Mouse (Mus musculus): ENCODE measurements at regions not wholly inside any gene's neighbourhood (a gene's known extent, or its start where the extent isn't known, plus 50 kb on each side); places are given as distances from the start of the nearest gene placed in this dataset.

GRCm38 (mm10) chr1:185867018-185867417 is 250.1 kb downstream of the Lyplal1 start:
- H3K4me1 ChIP-seq = no peaks in the 10 kb centered on the region
- H3K4me2 ChIP-seq = no peak overlapping the region
- no peaks in the 10 kb centered on the region for H3K27me3 ChIP-seq (replicated peaks)
- H3K27ac ChIP-seq = no peak overlapping the region
- no peaks in the 10 kb centered on the region for H3K9me3 ChIP-seq
- no peak overlapping the region for H3K9ac ChIP-seq
- WGBS = 88% methylated on average over 4 of the region's 4 CpGs
- H3K4me3 ChIP-seq = no peak overlapping the region
- H3K36me3 ChIP-seq (replicated peaks) = no peaks in the 10 kb centered on the region
- ATAC-seq (replicated peaks) = no peak

GRCm38 (mm10) chr1:185868721-185869120 is 248.4 kb downstream of the Lyplal1 start:
- Histone ChIP-seq H3K9me3 (no peaks in the 10 kb centered on the region), H3K4me3 (no peak overlapping the region), H3K9ac (no peak overlapping the region), H3K4me1 (no peaks in the 10 kb centered on the region), H3K4me2 (no peak overlapping the region), H3K27me3 (replicated peaks) (no peaks in the 10 kb centered on the region), H3K36me3 (replicated peaks) (no peaks in the 10 kb centered on the region), H3K27ac (no peak overlapping the region)
- ATAC-seq (replicated peaks) = no peak
- 89% methylated on average over 4 of the region's 4 CpGs for WGBS

GRCm38 (mm10) chr1:185887031-185887430 is 230.1 kb downstream of the Lyplal1 start:
- Histone ChIP-seq H3K36me3 (replicated peaks) (no peaks in the 10 kb centered on the region), H3K4me1 (no peaks in the 10 kb centered on the region), H3K9ac (no peak overlapping the region), H3K27me3 (replicated peaks) (no peaks in the 10 kb centered on the region), H3K4me3 (no peak overlapping the region), H3K4me2 (no peak overlapping the region), H3K9me3 (no peaks in the 10 kb centered on the region), H3K27ac (no peak overlapping the region)
- 97% methylated on average over 1 of the region's 1 CpGs for whole genome bisulfite sequencing
- ATAC-seq (replicated peaks) = no peak

DNA sequence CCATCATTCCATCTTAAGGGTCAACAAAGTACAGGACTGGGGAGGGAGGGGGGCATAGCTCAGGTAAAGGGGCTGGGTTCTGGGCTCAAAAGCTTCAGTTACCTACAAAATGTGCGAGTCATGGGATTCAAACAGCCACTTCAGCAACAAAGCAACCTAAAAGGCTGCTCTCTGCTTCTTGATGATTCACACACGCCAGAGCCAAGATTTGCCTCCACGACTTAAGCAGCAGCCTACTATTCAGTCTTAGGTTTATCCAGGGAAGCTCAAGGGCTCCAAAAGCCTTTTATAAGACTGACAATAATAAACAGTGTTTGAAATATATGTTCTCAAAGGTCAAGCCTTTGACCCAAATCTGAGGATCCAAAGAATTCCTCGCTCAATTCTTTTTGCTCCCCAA is 225.3 kb downstream of the Lyplal1 start:
- no peak overlapping the region for H3K4me2 ChIP-seq
- no peak for ATAC-seq (replicated peaks)
- H3K4me1 ChIP-seq = no peaks in the 10 kb centered on the region
- H3K27me3 ChIP-seq (replicated peaks) = no peaks in the 10 kb centered on the region
- no peaks in the 10 kb centered on the region for H3K9me3 ChIP-seq
- H3K9ac ChIP-seq = no peak overlapping the region
- no peak overlapping the region for H3K27ac ChIP-seq
- no peaks in the 10 kb centered on the region for H3K36me3 ChIP-seq (replicated peaks)
- H3K4me3 ChIP-seq = no peak overlapping the region
- 78% methylated on average over 4 of the region's 4 CpGs for WGBS

GRCm38 (mm10) chr1:185893421-185893820 is 223.7 kb downstream of the Lyplal1 start:
- no peak overlapping the region for H3K27ac ChIP-seq
- H3K4me2 ChIP-seq = no peak overlapping the region
- no peaks in the 10 kb centered on the region for H3K4me1 ChIP-seq
- H3K4me3 ChIP-seq = no peak overlapping the region
- H3K27me3 ChIP-seq (replicated peaks) = no peaks in the 10 kb centered on the region
- WGBS = 69% methylated on average over 4 of the region's 4 CpGs
- no peak overlapping the region for H3K9ac ChIP-seq
- H3K36me3 ChIP-seq (replicated peaks) = no peaks in the 10 kb centered on the region
- no peaks in the 10 kb centered on the region for H3K9me3 ChIP-seq
- no peak for ATAC-seq (replicated peaks)

- Histone ChIP-seq H3K27me3 (replicated peaks) (no peaks in the 10 kb centered on the region), H3K27ac (no peak overlapping the region), H3K4me2 (no peak overlapping the region), H3K9me3 (no peaks in the 10 kb centered on the region), H3K4me3 (no peak overlapping the region), H3K9ac (no peak overlapping the region), H3K4me1 (no peaks in the 10 kb centered on the region), H3K36me3 (replicated peaks) (no peaks in the 10 kb centered on the region)
- WGBS = 57% methylated on average over 9 of the region's 9 CpGs
- no peak for ATAC-seq (replicated peaks)
Observed at GRCm38 (mm10) chr1:185898475-185898874, 218.6 kb downstream of the Lyplal1 start.

DNA sequence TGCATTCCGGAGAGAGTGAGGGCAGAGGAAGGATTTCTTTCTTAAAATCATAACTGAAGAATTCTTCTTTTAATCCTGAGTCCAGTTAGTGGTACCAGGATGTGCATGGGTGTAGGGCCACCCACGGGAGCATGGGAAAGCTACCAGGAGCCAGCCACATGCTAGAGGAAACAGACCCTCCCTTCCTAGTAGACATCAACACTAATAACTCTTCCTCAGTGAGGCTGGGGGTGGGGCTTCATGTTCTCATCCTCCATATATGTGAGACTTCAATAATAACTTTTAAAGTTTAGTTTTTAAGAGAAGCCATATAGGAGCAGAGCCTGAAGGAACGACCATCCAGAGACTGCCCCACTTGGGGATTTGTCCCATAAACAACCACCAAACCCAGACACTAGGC is 216.8 kb downstream of the Lyplal1 start:
- 87% methylated on average over 3 of the region's 3 CpGs for WGBS
- no peak for ATAC-seq (replicated peaks)
- no peaks in the 10 kb centered on the region for H3K4me1 ChIP-seq

DNA sequence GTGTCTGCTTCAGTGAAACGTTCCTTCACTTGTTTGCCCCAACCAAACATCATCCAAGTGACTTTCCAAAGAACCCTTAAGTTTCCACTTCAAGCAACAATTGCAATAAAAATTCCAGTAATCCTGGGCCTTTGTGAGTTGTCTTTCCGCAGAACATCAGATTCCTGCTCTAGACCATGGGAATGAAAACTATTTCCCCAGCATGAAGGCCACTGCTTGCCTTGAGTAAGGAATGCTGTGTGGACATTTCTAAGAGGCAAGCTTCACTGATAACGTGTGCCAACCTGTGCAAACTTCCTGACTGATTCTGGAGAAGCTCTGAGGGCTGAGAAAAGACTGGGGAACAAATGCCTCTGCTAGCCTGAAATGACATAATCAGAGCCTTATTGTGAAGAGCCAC is 214.7 kb downstream of the Lyplal1 start:
- H3K4me3 ChIP-seq = no peak overlapping the region
- no peaks in the 10 kb centered on the region for H3K9me3 ChIP-seq
- no peak overlapping the region for H3K4me2 ChIP-seq
- no peak overlapping the region for H3K27ac ChIP-seq
- ATAC-seq (replicated peaks) = no peak
- WGBS = 87% methylated on average over 3 of the region's 3 CpGs
- H3K4me1 ChIP-seq = no peaks in the 10 kb centered on the region
- no peak overlapping the region for H3K9ac ChIP-seq
- H3K27me3 ChIP-seq (replicated peaks) = no peaks in the 10 kb centered on the region
- H3K36me3 ChIP-seq (replicated peaks) = no peaks in the 10 kb centered on the region

More for the DNA sequence above, 216.8 kb downstream of the Lyplal1 start:
- no peak overlapping the region for H3K4me2 ChIP-seq
- no peaks in the 10 kb centered on the region for H3K36me3 ChIP-seq (replicated peaks)
- no peak overlapping the region for H3K4me3 ChIP-seq
- no peak overlapping the region for H3K9ac ChIP-seq
- no peaks in the 10 kb centered on the region for H3K9me3 ChIP-seq
- no peaks in the 10 kb centered on the region for H3K27me3 ChIP-seq (replicated peaks)
- no peak overlapping the region for H3K27ac ChIP-seq

GRCm38 (mm10) chr1:185905666-185906065 is 211.4 kb downstream of the Lyplal1 start:
- H3K4me2 ChIP-seq = no peak overlapping the region
- H3K9ac ChIP-seq = no peak overlapping the region
- WGBS = 84% methylated on average over 7 of the region's 7 CpGs
- no peak overlapping the region for H3K27ac ChIP-seq
- H3K4me1 ChIP-seq = no peaks in the 10 kb centered on the region
- no peaks in the 10 kb centered on the region for H3K9me3 ChIP-seq
- H3K4me3 ChIP-seq = no peak overlapping the region
- ATAC-seq (replicated peaks) = no peak
- H3K36me3 ChIP-seq (replicated peaks) = no peaks in the 10 kb centered on the region
- H3K27me3 ChIP-seq (replicated peaks) = no peaks in the 10 kb centered on the region

DNA sequence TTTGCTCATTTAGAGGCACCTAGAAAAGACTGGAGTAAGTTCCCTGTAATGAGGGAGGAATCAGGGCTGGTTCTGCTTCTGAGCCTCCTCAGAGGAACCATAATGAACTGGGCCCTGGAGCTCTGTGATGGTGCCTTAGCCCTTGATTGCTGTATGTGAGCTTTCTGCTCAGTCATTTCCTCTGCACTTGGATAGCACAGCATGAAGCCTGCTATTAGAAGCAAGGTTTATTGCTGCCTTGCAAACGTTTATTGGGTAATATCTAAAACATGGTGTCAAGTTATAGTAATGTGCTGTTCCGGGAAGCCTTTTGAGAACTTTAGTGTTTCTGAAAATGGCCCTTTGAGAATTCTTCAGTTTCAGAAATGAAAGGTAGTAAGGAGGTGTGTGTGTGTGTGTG is 201.5 kb downstream of the Lyplal1 start:
- no peaks in the 10 kb centered on the region for H3K4me1 ChIP-seq
- no peaks in the 10 kb centered on the region for H3K9me3 ChIP-seq
- H3K27ac ChIP-seq = no peak overlapping the region
- no peak overlapping the region for H3K9ac ChIP-seq
- ATAC-seq (replicated peaks) = no peak
- H3K27me3 ChIP-seq (replicated peaks) = no peaks in the 10 kb centered on the region
- WGBS = 74% methylated on average over 2 of the region's 2 CpGs
- no peak overlapping the region for H3K4me3 ChIP-seq
- H3K36me3 ChIP-seq (replicated peaks) = no peaks in the 10 kb centered on the region
- no peak overlapping the region for H3K4me2 ChIP-seq

DNA sequence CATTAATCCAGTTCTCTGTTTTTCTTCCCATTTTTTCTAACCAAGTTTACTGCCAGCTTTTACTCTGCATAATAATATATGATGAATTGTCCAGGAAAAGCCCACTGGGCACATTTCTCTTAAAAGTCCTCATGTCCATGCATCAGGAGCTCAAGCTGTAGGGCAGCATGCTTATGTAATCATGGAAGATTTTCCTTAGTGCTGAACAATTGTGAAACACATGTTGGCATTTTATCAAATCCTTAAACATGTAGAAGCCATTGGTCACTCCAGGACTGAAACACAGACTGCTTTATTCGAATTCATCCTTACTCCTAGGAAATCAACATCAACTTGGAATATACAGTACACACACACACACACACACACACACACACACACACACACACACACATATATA is 198.4 kb downstream of the Lyplal1 start:
- Histone ChIP-seq H3K4me1 (no peaks in the 10 kb centered on the region), H3K27ac (no peak overlapping the region), H3K4me3 (no peak overlapping the region), H3K4me2 (no peak overlapping the region), H3K9ac (no peak overlapping the region), H3K9me3 (no peaks in the 10 kb centered on the region), H3K27me3 (replicated peaks) (no peaks in the 10 kb centered on the region), H3K36me3 (replicated peaks) (no peaks in the 10 kb centered on the region)
- WGBS = 75% methylated on average over 1 of the region's 1 CpGs
- no peak for ATAC-seq (replicated peaks)

DNA sequence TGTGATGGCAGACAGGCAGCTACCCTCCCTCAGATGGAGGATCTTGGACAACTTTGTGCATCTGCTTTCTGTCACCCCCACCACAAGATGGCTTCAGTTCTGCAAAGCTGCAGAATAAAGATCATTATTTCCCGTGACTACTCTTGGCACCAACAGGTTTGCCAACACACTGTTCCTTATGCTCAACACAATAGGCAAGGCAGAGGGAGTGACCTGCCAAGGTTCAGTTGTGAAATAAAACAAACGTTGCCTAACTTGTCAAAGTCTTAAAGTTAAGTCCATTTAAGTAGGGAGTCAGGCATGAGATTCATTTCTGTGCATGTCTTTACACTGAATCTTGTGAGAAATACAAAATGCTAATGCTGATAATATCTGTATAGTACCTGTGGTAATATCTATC is 193.4 kb downstream of the Lyplal1 start:
- Histone ChIP-seq H3K9ac (no peak overlapping the region), H3K9me3 (no peaks in the 10 kb centered on the region), H3K27ac (no peak overlapping the region), H3K36me3 (replicated peaks) (no peaks in the 10 kb centered on the region), H3K4me1 (no peaks in the 10 kb centered on the region), H3K27me3 (replicated peaks) (no peaks in the 10 kb centered on the region), H3K4me2 (no peak overlapping the region), H3K4me3 (no peak overlapping the region)
- ATAC-seq (replicated peaks) = no peak
- WGBS = 78% methylated on average over 2 of the region's 2 CpGs

GRCm38 (mm10) chr1:185929000-185929399 is 188.1 kb downstream of the Lyplal1 start:
- no peaks in the 10 kb centered on the region for H3K4me1 ChIP-seq
- no peaks in the 10 kb centered on the region for H3K9me3 ChIP-seq
- H3K27ac ChIP-seq = no peak overlapping the region
- H3K4me2 ChIP-seq = no peak overlapping the region
- WGBS = 6% methylated on average over 2 of the region's 2 CpGs
- H3K27me3 ChIP-seq (replicated peaks) = no peaks in the 10 kb centered on the region
- H3K9ac ChIP-seq = no peak overlapping the region
- no peak for ATAC-seq (replicated peaks)
- no peaks in the 10 kb centered on the region for H3K36me3 ChIP-seq (replicated peaks)
- no peak overlapping the region for H3K4me3 ChIP-seq

DNA sequence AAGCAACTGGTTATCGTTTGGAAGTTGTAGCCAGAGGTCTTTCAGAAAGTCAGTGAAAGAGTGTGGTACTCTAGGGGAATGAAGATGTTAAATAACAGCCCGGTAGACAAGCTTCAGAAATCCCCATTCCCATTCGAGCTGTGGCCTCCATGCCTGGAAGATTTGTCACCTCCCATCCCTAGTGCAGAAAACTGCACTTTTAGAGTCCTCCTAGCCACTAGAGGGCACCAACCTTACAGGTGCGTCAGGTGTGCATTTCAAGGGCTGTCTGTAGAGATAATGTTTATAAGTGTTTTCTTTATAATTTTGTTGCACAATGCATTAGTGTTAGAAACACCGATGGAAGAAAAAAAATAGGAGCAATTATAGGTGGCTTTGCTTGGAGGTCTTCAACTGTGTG is 187.3 kb downstream of the Lyplal1 start:
- Histone ChIP-seq H3K9me3 (no peaks in the 10 kb centered on the region), H3K9ac (no peak overlapping the region), H3K4me2 (no peak overlapping the region), H3K4me1 (no peaks in the 10 kb centered on the region), H3K27me3 (replicated peaks) (no peaks in the 10 kb centered on the region), H3K4me3 (no peak overlapping the region), H3K36me3 (replicated peaks) (no peaks in the 10 kb centered on the region), H3K27ac (no peak overlapping the region)
- WGBS = 87% methylated on average over 5 of the region's 5 CpGs
- no peak for ATAC-seq (replicated peaks)
